Mouse (Mus musculus): ENCODE measurements around the gene Ttc14.

Ttc14 gene

DNA sequence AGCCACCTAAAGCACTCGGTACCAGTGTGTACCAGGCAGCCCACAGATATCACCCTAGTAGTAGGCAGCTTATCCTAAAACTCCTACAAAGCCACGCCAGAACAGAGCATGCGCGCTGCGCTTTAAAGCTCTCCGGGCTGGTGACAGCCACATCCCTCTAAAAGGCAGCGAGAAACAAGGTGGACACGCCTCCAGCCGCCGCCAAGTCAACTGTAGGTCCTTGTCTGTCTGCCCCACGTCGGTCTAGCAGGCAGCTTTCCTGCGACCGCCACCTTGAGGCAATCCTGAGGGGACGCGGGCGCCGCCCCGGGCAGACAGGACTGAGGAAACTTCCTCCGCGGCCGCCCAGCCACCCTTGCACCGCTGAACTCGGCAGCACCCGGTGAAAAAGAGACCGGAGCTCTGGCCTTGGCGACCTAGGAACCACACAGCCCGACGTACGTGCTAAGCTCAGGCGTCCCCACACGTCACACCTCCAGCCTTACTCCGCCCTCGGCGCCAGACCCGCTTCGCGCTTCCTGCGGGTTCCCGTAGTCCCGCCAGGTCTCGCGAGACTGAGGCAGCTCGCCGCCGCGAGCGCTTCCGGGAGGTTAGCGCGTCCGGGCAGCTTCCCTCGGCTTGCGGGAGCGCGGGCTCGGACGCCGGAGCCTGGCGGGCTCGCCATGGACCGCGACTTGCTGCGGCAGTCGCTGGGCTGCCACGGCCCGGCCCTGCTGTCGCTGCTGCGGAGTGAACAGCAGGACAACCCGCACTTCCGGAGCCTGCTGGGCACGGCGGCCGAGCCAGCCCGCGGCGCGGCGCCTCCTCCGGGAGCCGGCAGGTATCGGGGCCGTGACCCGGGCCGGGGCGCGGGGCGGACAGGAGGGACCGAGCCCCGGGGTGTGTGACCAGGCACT, at the start of gene Ttc14:
Ttc14 (plus strand) TSS at position 216 of the 896 bp plus-strand sequence.
- peak; percentile 99 for DNase-seq (ENCODE audit: low spot score in 2 of 2)

DNA sequence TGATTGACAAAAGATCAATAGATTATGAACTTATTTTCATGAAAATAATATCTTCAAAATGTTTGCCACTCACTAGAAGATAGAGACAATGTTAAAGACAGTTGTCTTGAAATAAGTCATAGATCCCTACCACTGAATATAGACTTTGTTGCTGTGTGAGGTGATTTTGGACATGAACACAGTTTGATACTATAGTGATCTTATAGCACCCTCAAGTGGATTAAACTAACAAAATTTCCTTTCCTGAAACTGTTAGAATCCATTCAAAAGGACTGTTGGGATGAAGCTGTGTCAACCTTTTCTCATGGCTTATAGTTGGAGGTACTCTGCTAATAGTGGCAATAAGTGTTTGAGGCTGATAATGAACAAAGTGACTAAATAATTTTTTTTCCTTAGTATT, 8.7 kb upstream of the Ttc14 start:
- DNase-seq (ENCODE audit: low spot score in 2 of 2) = no peak

DNA sequence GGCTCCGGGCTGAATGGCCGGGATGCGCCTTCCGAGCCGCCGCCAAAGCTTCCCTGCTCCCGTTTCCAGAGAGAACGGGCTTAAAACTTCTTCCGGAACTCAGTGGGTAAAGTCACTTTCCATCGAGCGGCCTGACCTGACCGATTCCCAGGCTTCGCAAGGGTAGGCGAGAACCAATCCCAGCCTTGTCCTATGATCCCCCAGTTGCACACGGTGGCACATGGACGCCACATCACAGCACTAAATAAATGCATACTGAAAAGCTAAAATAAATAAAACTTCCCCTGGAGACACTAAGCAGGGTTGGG, 835 bp downstream of the Ttc14 start:
- no peak for DNase-seq (ENCODE audit: low spot score in 2 of 2)

DNA sequence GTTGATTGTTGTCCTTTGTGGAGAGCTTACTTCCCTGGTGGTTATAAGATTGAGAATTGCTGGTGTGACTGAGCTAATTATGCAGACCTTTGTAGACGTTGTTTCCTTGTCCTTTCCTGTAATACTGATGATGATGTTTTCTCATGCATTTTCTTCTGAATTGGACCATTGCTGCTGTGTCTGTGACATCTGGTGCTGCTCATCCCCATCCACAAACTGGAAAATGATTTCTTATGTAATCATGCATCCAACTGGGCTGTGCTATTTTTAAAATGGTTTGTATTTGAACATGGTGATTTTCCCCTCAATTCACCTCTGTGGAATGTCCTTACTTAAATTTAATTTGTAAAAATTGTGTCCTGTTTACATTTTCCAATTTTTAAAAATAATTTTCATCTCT, 7.5 kb downstream of the Ttc14 start:
- DNase-seq (ENCODE audit: low spot score in 2 of 2) = no peak

DNA sequence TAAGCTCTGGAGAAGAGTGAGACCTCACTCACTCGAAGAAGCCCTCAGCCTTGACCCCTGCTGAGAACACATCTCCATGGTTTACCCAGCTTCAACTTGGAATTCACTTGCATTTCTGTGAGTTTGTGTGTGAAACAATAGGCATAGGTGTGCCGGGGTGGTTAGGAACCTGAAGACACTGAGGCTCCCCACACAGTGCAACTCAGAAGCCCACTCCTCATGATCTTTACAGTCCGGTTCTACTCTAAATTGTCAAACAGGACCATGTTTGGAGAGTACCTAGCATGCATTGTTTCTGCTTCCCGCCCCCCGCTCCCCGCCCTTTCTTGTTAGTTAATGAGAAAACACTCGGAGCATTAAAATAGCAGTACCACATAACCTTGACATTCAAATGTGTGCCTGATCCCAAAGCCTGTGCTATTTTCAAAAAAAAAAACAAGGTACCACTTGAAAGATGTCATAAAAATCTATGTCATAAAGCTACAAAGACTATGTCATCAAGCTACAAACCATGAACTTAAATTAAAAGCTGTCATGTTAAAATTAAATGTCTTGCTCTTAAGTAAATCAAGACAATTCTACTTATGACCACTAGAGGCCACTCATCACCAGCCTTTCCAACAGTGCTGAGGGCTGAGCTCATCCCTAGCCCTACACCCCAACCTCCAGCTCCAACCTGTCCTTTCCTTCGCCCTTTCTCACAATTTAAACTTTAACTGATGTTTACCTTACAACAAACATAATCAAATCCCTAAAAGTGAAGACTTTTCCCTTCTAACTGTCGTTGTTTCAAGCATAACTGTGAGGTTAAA, 24.7 kb downstream of the Ttc14 start:
- peak in 1 of 2 experiments; percentile 9 for DNase-seq (ENCODE audit: low spot score in 2 of 2)

DNA sequence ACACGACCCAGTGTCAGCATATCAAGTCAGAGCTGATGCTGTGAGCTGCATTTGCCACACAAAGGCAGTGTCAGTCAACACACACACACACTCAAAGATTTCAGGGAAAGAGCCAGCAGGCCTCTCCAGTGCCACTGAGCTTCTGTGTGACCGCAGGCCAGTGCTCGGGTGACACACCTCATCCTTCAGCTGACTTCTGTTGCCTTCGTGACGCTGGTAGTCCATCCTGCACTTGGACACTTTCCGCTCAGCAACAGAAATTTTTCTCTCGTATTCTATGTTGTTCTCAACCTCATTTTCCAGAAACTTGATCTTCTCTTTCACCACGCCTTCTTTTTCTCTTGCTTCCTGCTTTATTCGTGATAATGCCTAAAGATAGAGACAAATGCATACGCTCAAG, 32.7 kb downstream of the Ttc14 start:
- DNase-seq (ENCODE audit: low spot score in 2 of 2) = no peak

DNA sequence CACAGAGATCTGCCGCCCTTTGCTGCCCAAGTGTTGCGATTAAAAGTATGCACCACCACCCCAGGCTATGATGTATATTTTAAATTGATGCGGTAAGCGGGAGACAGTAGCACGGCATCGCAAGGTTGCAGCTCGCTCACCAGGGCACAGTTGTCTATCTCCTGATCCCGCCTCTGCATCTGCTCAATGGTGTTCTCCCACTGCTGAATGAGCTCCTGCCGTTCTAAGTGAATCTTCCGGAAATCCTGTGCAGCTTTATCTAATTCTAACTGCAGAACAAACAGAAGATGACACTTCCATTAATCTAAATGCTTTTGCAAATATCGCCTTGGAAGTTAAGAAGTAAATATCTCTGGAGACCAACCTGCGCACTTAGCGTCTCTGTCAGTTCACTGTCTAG, 36.9 kb downstream of the Ttc14 start:
- no peak for DNase-seq (ENCODE audit: low spot score in 2 of 2)

DNA sequence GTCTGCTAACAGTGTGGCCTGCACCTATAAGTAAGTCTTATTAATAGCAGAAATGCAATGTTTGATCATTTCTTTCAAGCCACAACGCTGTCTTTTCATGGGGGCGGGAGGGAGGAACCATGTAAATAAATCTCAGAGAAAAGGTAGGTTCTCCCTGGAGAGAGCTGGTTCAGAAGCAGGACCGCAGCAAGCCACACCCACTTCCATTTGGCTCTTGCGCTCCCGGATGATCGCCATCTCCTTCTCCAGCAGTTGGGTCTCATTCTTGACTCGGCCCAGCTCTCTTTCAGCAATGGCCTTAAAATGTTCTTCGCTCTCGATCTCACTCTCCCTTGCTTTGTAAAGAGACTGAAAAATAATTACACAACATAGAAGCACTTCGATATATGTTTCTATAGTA, 39.2 kb downstream of the Ttc14 start:
- DNase-seq (ENCODE audit: low spot score in 2 of 2) = no peak

DNA sequence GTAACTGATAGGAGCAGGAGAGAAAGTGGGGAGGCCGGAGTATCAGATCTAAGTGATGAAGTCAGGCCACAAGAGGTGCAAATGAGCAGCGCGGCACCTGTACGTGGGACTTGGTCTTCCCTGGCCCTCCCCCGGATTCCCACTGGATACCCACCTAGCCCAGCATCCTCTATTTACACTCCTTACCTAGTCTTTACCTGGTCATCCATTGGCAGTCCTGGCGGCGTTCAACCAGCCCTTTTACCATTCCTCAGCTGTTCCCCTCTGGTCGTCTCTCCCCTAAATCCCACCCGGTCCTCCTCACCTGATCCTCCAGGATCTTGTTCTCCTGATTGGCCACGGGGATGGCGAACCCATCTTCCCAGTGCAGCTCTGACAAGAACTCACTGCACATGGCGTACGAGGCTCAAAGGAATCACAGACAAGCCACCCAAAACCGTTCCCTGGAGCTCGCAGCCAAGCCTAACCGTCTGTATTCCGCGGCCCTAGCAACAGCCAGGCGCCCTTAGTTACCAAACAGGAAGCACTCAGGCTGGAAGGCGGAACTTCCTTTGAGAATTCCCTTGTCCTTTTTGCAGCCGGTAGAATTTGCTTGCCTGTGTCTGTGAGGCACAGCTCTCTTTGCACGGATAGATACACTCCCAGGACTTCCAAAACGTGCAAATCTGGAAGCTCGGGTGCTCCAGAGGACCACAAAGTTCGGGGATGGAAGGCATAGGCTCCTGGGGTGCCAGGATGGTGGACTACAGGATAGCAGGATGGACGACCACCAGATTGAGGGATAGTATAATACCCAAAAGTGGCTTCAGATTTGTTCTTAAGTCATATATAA, 44.4 kb downstream of the Ttc14 start, which contains the start of gene Ccdc39:
Ccdc39 (minus strand) TSS at position 510 of the 832 bp plus-strand sequence.
- peak; percentile 27 to 57 for DNase-seq (ENCODE audit: low spot score in 2 of 2)

DNA sequence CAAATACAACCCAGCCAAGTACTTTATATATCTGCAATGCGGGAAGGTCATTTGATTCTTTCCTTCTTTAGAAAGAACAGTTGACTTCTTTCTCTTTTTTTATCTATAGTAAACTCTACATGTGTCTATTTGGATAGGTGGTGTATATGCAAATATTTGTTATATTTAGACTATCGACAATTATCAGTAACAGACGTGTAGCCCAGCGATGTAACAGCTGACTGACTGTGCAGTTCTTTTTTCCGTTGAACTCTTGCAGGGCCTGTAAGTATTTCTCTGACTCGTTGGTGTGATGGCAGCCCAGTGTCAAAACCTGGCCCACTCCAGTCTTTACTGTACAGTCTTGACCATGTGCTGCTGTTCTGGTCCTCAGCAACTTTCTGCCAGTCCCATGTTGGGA, 47.0 kb downstream of the Ttc14 start:
- no peak for DNase-seq (ENCODE audit: low spot score in 2 of 2)

DNA sequence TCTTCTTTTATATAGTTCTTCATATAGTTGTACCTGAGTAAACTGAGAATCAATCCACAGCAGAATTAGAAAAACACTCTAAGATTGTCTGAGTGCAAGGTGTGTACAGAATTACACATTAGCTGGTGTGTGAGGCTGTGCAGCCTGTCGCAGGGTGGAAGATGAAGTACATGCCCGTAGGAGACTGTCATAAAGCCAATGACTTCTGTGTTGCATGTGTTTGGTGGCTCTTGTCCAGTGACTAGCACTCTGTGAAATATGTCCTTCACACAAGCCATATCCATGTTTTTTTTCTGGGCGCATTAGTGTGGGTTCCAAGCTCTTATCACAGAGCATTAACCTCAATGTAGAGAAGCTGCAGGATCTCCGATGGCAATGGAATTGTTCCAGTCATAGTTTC, 51.2 kb downstream of the Ttc14 start:
- no peak for DNase-seq (ENCODE audit: low spot score in 2 of 2)

DNA sequence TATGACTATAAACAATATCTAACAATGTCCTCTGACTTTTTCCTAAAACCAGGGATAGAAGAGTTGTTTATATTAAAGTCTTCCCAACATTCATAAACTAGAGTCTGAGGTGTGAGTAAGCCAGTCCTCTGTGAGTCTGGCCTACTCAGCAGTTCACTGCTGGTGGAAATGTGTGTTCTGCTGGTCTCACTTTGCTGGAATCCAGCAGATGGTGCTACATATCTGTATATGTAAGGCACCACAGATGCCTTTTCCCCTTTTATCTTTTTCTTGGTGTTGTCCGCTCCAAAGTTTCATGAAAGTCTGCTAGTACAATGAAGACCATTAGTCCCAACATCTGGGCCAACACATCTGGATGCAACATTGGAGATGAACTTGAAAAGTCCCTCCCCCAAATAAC, 53.4 kb downstream of the Ttc14 start:
- no peak for DNase-seq (ENCODE audit: low spot score in 2 of 2)

DNA sequence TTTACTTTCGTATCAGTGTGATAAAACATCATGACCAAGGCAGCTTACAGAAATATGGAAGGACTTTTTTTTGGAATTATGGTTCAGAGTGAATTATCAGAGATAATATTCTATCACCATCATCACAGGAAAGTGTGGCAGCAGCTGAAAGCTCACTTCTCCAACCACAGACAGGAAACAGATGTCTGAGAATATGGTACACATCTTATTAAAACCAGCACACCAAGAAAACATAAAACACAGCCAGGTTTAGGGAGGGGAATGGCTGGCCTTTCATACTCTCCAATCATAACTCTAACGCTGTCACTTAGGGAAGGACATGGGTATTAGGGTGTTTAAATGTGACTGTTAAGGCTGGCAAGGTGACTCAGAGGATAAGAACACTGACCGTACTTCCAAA, 59.3 kb downstream of the Ttc14 start:
- DNase-seq (ENCODE audit: low spot score in 2 of 2) = no peak

DNA sequence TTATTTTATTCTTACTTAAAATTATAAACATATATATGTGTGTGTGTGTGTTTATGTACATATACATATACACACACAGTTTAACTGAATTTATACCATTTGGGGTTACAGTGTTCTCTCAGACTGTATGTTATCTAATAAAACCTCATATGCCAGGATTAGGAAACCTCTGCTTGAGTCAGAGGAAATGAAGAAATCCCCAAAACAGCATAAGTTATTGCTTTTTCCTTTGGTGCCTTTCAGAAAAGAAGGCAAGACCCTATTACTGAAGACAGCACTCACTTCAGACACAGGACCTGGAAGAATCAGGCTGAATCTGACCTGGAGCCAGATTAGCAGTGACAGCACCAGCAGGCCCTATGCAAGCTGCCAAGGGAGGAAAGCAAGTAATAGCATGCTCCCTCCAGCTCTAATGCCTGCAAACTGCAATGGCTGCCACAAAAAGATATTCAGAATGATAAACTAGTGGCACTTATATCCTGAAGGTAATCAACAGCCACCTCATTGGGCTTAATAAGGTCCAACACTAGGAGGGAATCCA, 64.4 kb downstream of the Ttc14 start:
- no peak for DNase-seq (ENCODE audit: low spot score in 2 of 2)

Data from urinary bladder, postnatal 36 days (tissue).